Mouse (Mus musculus) hindbrain, postnatal 0 days (tissue): ENCODE data around the gene Pcyox1. TPM values are rescaled to one million over a fixed set of nuclear protein-coding genes. Genes with fewer than 3 reads are reported as not detected.

ENCODE experiments used
- ATAC-seq: fragments of 200-750 bp; cut with Nextera tagmentation; 2 replicates; pipeline ENCODE4 v1.8.0; 2017; ENCODE audit warnings: mild to moderate bottlenecking, moderate TSS enrichment, moderate library complexity
- DNase-seq: peaks from one replicate; pipeline ENCODE4 v3.0.0-alpha.2; 2015; ENCODE audit warnings: low spot score
- H3K27ac ChIP-seq: fragments of 300-500 bp; sonication (generic); 2 replicates; pipeline ENCODE4 v1.5.1; 2014; ENCODE audit warnings: mild to moderate bottlenecking
- H3K27me3 ChIP-seq: fragments of 300-500 bp; sonication (generic); 2 replicates; pipeline ENCODE4 v1.6.1; 2014; ENCODE audit warnings: low read length, mixed read lengths; ENCODE audit not compliant: insufficient read depth
- H3K36me3 ChIP-seq: fragments of 300-500 bp; sonication (generic); 2 replicates; pipeline ENCODE4 v1.6.1; 2014; ENCODE audit warnings: low read length, mixed read lengths; ENCODE audit not compliant: insufficient read depth
- H3K4me1 ChIP-seq: fragments of 300-500 bp; sonication (generic); 2 replicates; pipeline ENCODE4 v1.6.1; 2014; ENCODE audit warnings: antibody characterized with exemption, low read length, mixed read lengths; ENCODE audit not compliant: insufficient read depth
- H3K4me2 ChIP-seq: fragments of 300-500 bp; sonication (generic); 2 replicates; pipeline ENCODE4 v1.6.1; 2014; ENCODE audit warnings: low read depth, mild to moderate bottlenecking, low read length, moderate library complexity, mixed read lengths
- H3K4me3 ChIP-seq: fragments of 300-500 bp; sonication (generic); 2 replicates; pipeline ENCODE4 v1.5.1; 2014; ENCODE audit warnings: low read length
- H3K9ac ChIP-seq: fragments of 300-500 bp; sonication (generic); replicated peaks from 2 replicates; pipeline ENCODE4 v1.6.1; 2014; ENCODE audit warnings: mild to moderate bottlenecking, low read length, moderate library complexity, mixed read lengths
- H3K9me3 ChIP-seq: fragments of 300-500 bp; sonication (generic); 2 replicates; pipeline ENCODE4 v1.6.1; 2016; ENCODE audit warnings: low read length, mixed read lengths
- CTCF ChIP-seq: IDR thresholded peaks from 2 replicates; pipeline ENCODE4 v1.5.1; 2016; ENCODE audit warnings: antibody characterized with exemption, control low read depth, low read depth
- WGBS: fragments of 180-500 bp; shearing (Covaris S2); extraction: QIAGEN DNeasy Blood & Tissue Kit; methylation state at CpG from one replicate; pipeline ENCODE4 v1.1.7; 2014; 5-methylcytosine and 5-hydroxymethylcytosine counted together
- polyA plus RNA-seq: library from polyadenylated mRNA; unstranded; fragments of >200 nt; fragmentation: Nextera tagmentation; extraction: Ambion mirVana; gene quantifications from 2 replicates; pipeline ENCODE4 v1.2.1, GENCODE M21; 2015
- total RNA-seq: library from RNA; depleted of rRNA; stranded (reverse); fragments of >200 nt; gene quantifications from 2 replicates; pipeline ENCODE4 v1.2.3, GENCODE M21; 2014

Gene Pcyox1
- total and polyA plus RNA-seq, 2 experiments from 2014 or later, result 80.9 to 102 TPM

DNA sequence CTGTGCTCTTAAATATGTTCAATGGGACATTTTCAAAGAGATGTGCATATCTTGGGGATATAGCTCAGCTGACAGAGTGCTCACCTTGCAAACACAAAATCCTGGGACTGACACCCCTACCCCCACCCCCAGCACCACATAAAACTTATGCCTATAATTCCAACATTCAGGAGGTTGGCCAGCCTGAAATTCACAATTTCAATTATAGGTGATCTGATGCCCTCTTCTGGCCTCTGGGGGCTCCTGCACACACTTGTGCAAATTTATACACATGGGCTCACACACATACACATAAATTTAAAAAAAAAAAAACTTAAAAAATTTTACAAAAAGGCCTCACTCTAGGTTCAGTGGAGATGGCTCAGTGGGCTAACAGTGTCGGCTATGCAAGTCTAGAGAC is 3.8 kb downstream of the Pcyox1 start:
- TF ChIP-seq CTCF, result 0 out of 2 replicates have a peak, but pooled peaks have one; percentile 18
- ATAC-seq (no peak), DNase-seq (no peak)
- peaks cover 15% of the 10 kb centered on the region; the same call in 1 of the 2 replicates for H3K4me1 ChIP-seq
- H3K36me3 ChIP-seq, result peaks cover 40% of the 10 kb centered on the region
- H3K27me3 ChIP-seq, result no peaks in the 10 kb centered on the region
- WGBS, result 97% methylated on average over 1 of the region's 1 CpGs
- no peaks in the 10 kb centered on the region for H3K9me3 ChIP-seq
- no peak overlapping the region for H3K9ac ChIP-seq
- H3K27ac ChIP-seq, result no peak overlapping the region
- H3K4me2 ChIP-seq, result no peak overlapping the region
- H3K4me3 ChIP-seq, result no peak overlapping the region

DNA sequence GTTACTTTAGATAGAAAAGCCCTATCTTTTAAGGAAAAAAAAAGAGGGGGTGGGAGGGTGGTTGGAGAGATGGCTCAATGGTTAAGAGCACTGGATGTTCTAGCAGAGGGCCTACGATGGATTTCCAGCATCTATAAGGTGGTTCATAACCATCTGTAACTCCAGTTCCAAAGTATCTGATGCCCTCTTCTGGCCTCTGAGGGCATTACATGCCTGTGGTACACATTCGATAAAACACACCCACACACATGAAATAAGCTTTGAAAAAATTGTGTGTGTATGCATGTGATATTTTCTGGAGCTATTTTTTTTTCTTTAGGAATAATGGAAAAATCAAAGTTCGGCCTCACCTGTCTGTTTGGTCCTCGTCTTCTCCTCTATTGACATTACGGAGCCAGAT is 5.6 kb downstream of the Pcyox1 start:
- Histone ChIP-seq H3K27ac (no peak overlapping the region), H3K4me3 (no peak overlapping the region), H3K9me3 (no peaks in the 10 kb centered on the region), H3K9ac (no peak overlapping the region), H3K36me3 (peaks cover 44% of the 10 kb centered on the region), H3K4me2 (no peak overlapping the region), H3K4me1 (peaks cover 10% of the 10 kb centered on the region; the same call in 1 of the 2 replicates), H3K27me3 (no peaks in the 10 kb centered on the region)
- ATAC-seq (no peak), DNase-seq (no peak)
- peak; percentile 52 for TF ChIP-seq CTCF
- WGBS, result 96% methylated on average over 5 of the region's 5 CpGs

DNA sequence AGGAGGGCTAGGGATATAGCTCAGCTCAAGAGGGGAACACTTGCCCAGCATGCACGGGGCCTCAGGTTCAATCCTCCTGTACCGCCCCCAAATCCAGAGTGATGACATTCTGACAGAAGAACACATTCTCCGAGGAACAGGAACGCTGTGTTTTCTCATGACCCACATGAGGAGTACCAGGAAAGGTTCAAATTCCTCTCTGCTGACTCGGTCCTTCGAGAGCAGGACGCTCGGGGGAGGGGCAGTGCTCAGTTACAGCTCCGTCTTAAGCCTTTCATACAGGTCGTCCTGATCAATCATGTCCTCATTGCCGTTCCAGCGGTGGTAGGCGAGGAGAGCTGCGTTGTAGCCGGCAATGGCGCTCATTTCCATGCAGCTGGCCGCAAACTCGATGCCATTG is 8.5 kb downstream of the Pcyox1 start:
- H3K4me2 ChIP-seq, result no peak overlapping the region
- DNase-seq (no peak), ATAC-seq (no peak)
- H3K4me3 ChIP-seq, result no peak overlapping the region
- H3K9ac ChIP-seq, result no peak overlapping the region
- H3K27ac ChIP-seq, result no peak overlapping the region
- no peak for TF ChIP-seq CTCF
- H3K36me3 ChIP-seq, result peaks cover 37% of the 10 kb centered on the region
- H3K9me3 ChIP-seq, result no peaks in the 10 kb centered on the region
- no peaks in the 10 kb centered on the region for H3K27me3 ChIP-seq
- no peaks in the 10 kb centered on the region for H3K4me1 ChIP-seq
- WGBS, result 83% methylated on average over 18 of the region's 18 CpGs

DNA sequence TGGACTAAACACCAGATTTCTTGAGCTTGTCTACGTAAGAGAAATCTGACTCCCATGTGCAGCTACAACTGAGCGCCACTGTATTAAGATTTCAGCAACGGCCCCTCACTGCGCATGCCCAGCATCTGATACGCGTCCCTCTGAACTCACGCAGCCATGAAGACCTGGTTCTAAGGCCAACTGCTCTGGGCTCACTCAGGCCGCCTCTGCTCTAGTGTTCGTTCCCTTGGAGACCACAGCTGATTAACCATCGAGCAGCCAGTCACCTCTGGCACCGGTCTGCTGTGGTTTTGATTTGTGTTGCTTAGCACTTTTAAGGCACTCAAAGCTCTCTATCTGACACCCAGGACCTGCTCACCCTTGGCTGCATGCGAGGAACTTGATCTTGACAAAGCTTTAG is 9.6 kb downstream of the Pcyox1 start:
- no peak for TF ChIP-seq CTCF
- no peak overlapping the region for H3K4me3 ChIP-seq
- H3K27me3 ChIP-seq, result no peaks in the 10 kb centered on the region
- no peak overlapping the region for H3K4me2 ChIP-seq
- ATAC-seq, result no peak
- H3K27ac ChIP-seq, result no peak overlapping the region
- no peak overlapping the region for H3K9ac ChIP-seq
- DNase-seq, result no peak
- WGBS, result 77% methylated on average over 12 of the region's 12 CpGs
- no peaks in the 10 kb centered on the region for H3K4me1 ChIP-seq
- no peaks in the 10 kb centered on the region for H3K9me3 ChIP-seq
- peaks cover 37% of the 10 kb centered on the region for H3K36me3 ChIP-seq

DNA sequence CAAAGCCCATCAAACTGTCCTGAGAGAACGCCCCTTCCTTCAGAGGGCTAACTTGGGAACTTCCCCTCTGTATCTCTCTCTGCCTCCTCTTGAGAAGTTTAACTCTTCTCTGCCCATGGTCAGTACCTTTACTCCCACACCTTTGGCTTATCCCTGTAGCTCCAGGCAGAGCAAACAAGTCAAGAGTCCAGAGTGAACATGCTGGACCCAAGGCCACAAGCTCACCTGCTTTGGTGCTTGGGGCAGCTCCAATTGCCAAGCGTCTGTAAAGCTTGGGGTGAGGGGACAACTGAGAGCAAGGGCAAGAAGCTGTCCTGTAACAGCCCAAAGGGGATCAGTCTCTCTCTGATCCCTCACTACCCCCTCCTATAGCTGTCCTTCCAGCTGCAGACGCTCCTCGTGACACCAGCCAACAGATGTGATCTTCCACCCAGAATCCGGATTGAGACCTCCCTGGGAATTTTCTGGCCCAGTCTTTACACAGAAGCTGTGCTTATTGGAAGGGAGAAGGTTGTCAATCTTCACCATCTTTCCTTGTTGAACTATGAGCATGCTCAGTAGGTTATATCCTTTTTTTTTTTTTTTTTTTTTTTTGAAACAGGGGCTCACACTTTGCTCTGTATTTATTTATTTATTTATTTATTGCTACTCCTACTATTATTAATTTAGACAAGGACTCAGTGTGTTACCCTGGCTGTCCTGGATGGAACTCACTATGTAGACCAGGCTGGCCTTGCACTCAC is 11.4 kb downstream of the Pcyox1 start:
- no peak for TF ChIP-seq CTCF
- peaks cover 23% of the 10 kb centered on the region for H3K36me3 ChIP-seq
- 85% methylated on average over 5 of the region's 5 CpGs for WGBS
- no peaks in the 10 kb centered on the region for H3K9me3 ChIP-seq
- no peak overlapping the region for H3K9ac ChIP-seq
- no peak overlapping the region for H3K4me2 ChIP-seq
- no peak overlapping the region for H3K4me3 ChIP-seq
- H3K27me3 ChIP-seq, result no peaks in the 10 kb centered on the region
- DNase-seq (no peak), ATAC-seq (no peak)
- no peak overlapping the region for H3K27ac ChIP-seq
- H3K4me1 ChIP-seq, result no peaks in the 10 kb centered on the region

DNA sequence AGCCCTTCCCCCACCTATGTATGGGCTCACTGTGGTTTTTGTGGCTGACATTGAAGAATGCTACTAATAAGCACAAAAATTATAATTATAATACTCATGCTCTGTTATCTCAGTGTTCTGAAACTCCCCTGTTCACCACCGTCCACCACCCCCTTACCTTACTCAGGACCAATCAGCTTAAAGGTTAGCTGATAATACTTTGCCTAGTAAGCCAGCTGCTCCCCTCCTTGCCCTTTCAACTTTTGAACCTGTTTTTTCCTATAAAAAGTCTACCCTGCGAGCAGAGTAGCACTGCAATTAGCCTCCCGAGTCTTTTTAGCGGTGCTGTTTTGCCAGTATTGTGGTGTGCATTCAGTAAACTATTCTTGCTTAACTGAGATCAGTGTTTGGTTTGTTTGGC is 12.3 kb downstream of the Pcyox1 start:
- H3K27ac ChIP-seq, result no peak overlapping the region
- no peaks in the 10 kb centered on the region for H3K27me3 ChIP-seq
- H3K4me1 ChIP-seq, result no peaks in the 10 kb centered on the region
- H3K9ac ChIP-seq, result no peak overlapping the region
- TF ChIP-seq CTCF, result no peak
- H3K4me3 ChIP-seq, result no peak overlapping the region
- no peak overlapping the region for H3K4me2 ChIP-seq
- WGBS, result 80% methylated on average over 4 of the region's 4 CpGs
- no peaks in the 10 kb centered on the region for H3K9me3 ChIP-seq
- DNase-seq (no peak), ATAC-seq (no peak)
- H3K36me3 ChIP-seq, result peaks cover 17% of the 10 kb centered on the region

DNA sequence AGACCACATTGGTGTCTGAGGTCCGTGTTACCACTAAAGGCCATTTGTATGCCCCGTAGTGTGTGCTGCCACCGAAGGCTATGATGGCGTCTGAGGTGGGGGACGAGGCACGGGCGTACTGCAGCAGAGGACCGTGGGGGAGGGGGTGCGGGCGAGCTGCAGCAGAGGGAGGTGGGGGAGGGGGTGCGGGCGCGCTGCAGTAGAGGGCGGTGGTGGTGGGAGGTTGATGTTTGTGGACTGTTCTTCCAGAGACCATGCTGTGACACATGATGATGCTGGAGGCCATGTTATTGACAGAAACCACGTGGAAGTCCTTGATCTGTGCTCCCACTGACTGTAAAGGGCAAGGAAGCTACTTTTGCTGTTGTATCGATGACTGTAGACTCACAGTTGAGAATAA is 13.6 kb downstream of the Pcyox1 start:
- no peaks in the 10 kb centered on the region for H3K9me3 ChIP-seq
- ATAC-seq (no peak), DNase-seq (no peak)
- H3K4me1 ChIP-seq, result no peaks in the 10 kb centered on the region
- WGBS, result 48% methylated on average over 16 of the region's 16 CpGs
- no peaks in the 10 kb centered on the region for H3K27me3 ChIP-seq
- no peak overlapping the region for H3K4me2 ChIP-seq
- H3K4me3 ChIP-seq, result no peak overlapping the region
- H3K9ac ChIP-seq, result no peak overlapping the region
- no peak for TF ChIP-seq CTCF
- peaks cover 14% of the 10 kb centered on the region for H3K36me3 ChIP-seq
- no peak overlapping the region for H3K27ac ChIP-seq
